Mouse (Mus musculus) forebrain, embryonic 15.5 days (tissue): ENCODE data around the gene Ss18l1. TPM values are rescaled to one million over a fixed set of nuclear protein-coding genes. Genes with fewer than 3 reads are reported as not detected.
A peak's percentile ranks its signal among the peaks of the same experiment; 100 is the strongest.

Experiments
- ATAC-seq: fragments of 200-750 bp; cut with Nextera tagmentation; replicated peaks from 2 replicates; pipeline ENCODE4 v1.8.0; 2017; ENCODE audit warnings: mild to moderate bottlenecking, moderate TSS enrichment, moderate library complexity
- H3K27ac ChIP-seq: fragments of 300-500 bp; sonication (generic); replicated peaks from 2 replicates; pipeline ENCODE4 v1.5.1; 2015; ENCODE audit warnings: mild to moderate bottlenecking, inconsistent platforms
- H3K27me3 ChIP-seq: fragments of 300-500 bp; sonication (generic); 2 replicates; pipeline ENCODE4 v1.6.1; 2015; ENCODE audit warnings: inconsistent platforms
- H3K36me3 ChIP-seq: fragments of 300-500 bp; sonication (generic); 2 replicates; pipeline ENCODE4 v1.6.1; 2015; ENCODE audit warnings: mild to moderate bottlenecking, inconsistent platforms
- H3K4me1 ChIP-seq: fragments of 300-500 bp; sonication (generic); 2 replicates; pipeline ENCODE4 v1.6.1; 2015; ENCODE audit warnings: inconsistent platforms
- H3K4me2 ChIP-seq: fragments of 300-500 bp; sonication (generic); replicated peaks from 2 replicates; pipeline ENCODE4 v1.6.1; 2015; ENCODE audit warnings: mild to moderate bottlenecking, inconsistent platforms
- H3K4me3 ChIP-seq: fragments of 300-500 bp; sonication (generic); 2 replicates; pipeline ENCODE4 v1.5.1; 2015; ENCODE audit warnings: mild to moderate bottlenecking, inconsistent platforms
- H3K9ac ChIP-seq: fragments of 300-500 bp; sonication (generic); replicated peaks from 2 replicates; pipeline ENCODE4 v1.6.1; 2015; ENCODE audit warnings: mild to moderate bottlenecking, inconsistent platforms
- H3K9me3 ChIP-seq: fragments of 300-500 bp; sonication (generic); 2 replicates; pipeline ENCODE4 v1.6.1; 2016; ENCODE audit warnings: inconsistent platforms
- WGBS: fragments of 180-500 bp; shearing (Covaris S2); methylation state at CpG from one replicate; pipeline ENCODE4 v1.1.7; 2015; ENCODE audit warnings: mixed read lengths; 5-methylcytosine and 5-hydroxymethylcytosine counted together
- polyA plus RNA-seq: library from polyadenylated mRNA; unstranded; fragments of >200 nt; fragmentation: Nextera tagmentation; extraction: Ambion mirVana; gene quantifications from 2 replicates; pipeline ENCODE4 v1.2.1, GENCODE M21; 2015

Ss18l1 gene
- polyA plus RNA-seq, 1 experiment from 2014 or later: 59.5 TPM

- Histone ChIP-seq H3K4me3 (peak overlapping the region; percentile 97), H3K27me3 (no peaks in the 10 kb centered on the region), H3K4me1 (peaks cover 52% of the 10 kb centered on the region), H3K36me3 (peaks cover 11% of the 10 kb centered on the region), H3K4me2 (peak overlapping the region; percentile 76), H3K9me3 (no peaks in the 10 kb centered on the region), H3K9ac (peak overlapping the region; percentile 95), H3K27ac (peak overlapping the region; percentile 96)
- ATAC-seq: peak; percentile 65
- WGBS: under 1% methylated on average over 66 of the region's 66 CpGs
These were observed 678 bp downstream of the Ss18l1 start for GRCm38 (mm10) chr2:180042858-180043515.

- WGBS: 60% methylated on average over 4 of the region's 4 CpGs
- no peak overlapping the region for H3K4me2 ChIP-seq
- H3K9ac ChIP-seq: no peak overlapping the region
- no peak for ATAC-seq
- no peaks in the 10 kb centered on the region for H3K27me3 ChIP-seq
- H3K9me3 ChIP-seq: no peaks in the 10 kb centered on the region
- H3K4me1 ChIP-seq: peaks cover 40% of the 10 kb centered on the region
- H3K4me3 ChIP-seq: no peak overlapping the region
- H3K36me3 ChIP-seq: no peaks in the 10 kb centered on the region; the same call in 1 of the 2 replicates
- H3K27ac ChIP-seq: no peak overlapping the region
These were observed 3.0 kb downstream of the Ss18l1 start for GRCm38 (mm10) chr2:180045283-180045682.

- Histone ChIP-seq H3K4me2 (no peak overlapping the region), H3K4me1 (peaks cover 28% of the 10 kb centered on the region), H3K9ac (no peak overlapping the region), H3K36me3 (peaks cover 4% of the 10 kb centered on the region), H3K9me3 (no peaks in the 10 kb centered on the region), H3K27ac (no peak overlapping the region), H3K4me3 (no peak overlapping the region), H3K27me3 (no peaks in the 10 kb centered on the region)
- 90% methylated on average over 3 of the region's 3 CpGs for WGBS
- ATAC-seq: no peak
These were observed 5.3 kb downstream of the Ss18l1 start for GRCm38 (mm10) chr2:180047580-180047979.

- WGBS: 95% methylated on average over 18 of the region's 18 CpGs
- H3K36me3 ChIP-seq: peaks cover 5% of the 10 kb centered on the region
These were observed 5.8 kb downstream of the Ss18l1 start for GRCm38 (mm10) chr2:180047980-180048635.

GRCm38 (mm10) chr2:180050986-180051385 lies 8.7 kb downstream of the Ss18l1 start:
- Histone ChIP-seq H3K27me3 (no peaks in the 10 kb centered on the region), H3K36me3 (peaks cover 30% of the 10 kb centered on the region), H3K4me3 (no peak overlapping the region), H3K4me2 (no peak overlapping the region), H3K27ac (no peak overlapping the region), H3K4me1 (peaks cover 4% of the 10 kb centered on the region), H3K9me3 (no peaks in the 10 kb centered on the region), H3K9ac (no peak overlapping the region)
- 21% methylated on average over 5 of the region's 5 CpGs for WGBS
- peak; percentile 49 for ATAC-seq

More at GRCm38 (mm10) chr2:180047980-180048635, 5.8 kb downstream of the Ss18l1 start:
- Histone ChIP-seq H3K27me3 (no peaks in the 10 kb centered on the region), H3K9me3 (no peaks in the 10 kb centered on the region), H3K4me3 (no peak overlapping the region), H3K27ac (no peak overlapping the region), H3K9ac (no peak overlapping the region), H3K4me1 (peaks cover 28% of the 10 kb centered on the region), H3K4me2 (no peak overlapping the region)
- ATAC-seq: no peak

GRCm38 (mm10) chr2:180051986-180052733 lies 9.9 kb downstream of the Ss18l1 start:
- ATAC-seq: no peak
- H3K9ac ChIP-seq: no peak overlapping the region
- no peak overlapping the region for H3K4me2 ChIP-seq
- H3K4me3 ChIP-seq: no peak overlapping the region
- 91% methylated on average over 14 of the region's 14 CpGs for WGBS
- no peaks in the 10 kb centered on the region for H3K4me1 ChIP-seq
- peaks cover 41% of the 10 kb centered on the region for H3K36me3 ChIP-seq
- H3K9me3 ChIP-seq: no peaks in the 10 kb centered on the region
- no peak overlapping the region for H3K27ac ChIP-seq
- H3K27me3 ChIP-seq: no peaks in the 10 kb centered on the region

GRCm38 (mm10) chr2:180053001-180053400 lies 10.7 kb downstream of the Ss18l1 start:
- Histone ChIP-seq H3K27me3 (no peaks in the 10 kb centered on the region), H3K36me3 (peaks cover 49% of the 10 kb centered on the region), H3K4me1 (no peaks in the 10 kb centered on the region), H3K4me2 (no peak overlapping the region), H3K9ac (no peak overlapping the region), H3K27ac (no peak overlapping the region), H3K4me3 (no peak overlapping the region), H3K9me3 (no peaks in the 10 kb centered on the region)
- WGBS: 95% methylated on average over 9 of the region's 9 CpGs
- ATAC-seq: no peak

GRCm38 (mm10) chr2:180063338-180064131 lies 21.2 kb downstream of the Ss18l1 start:
- Histone ChIP-seq H3K9ac (no peak overlapping the region), H3K27me3 (no peaks in the 10 kb centered on the region), H3K4me1 (no peaks in the 10 kb centered on the region), H3K9me3 (no peaks in the 10 kb centered on the region), H3K36me3 (peaks cover 72% of the 10 kb centered on the region), H3K4me2 (no peak overlapping the region), H3K4me3 (no peak overlapping the region), H3K27ac (no peak overlapping the region)
- no peak for ATAC-seq
- WGBS: 98% methylated on average over 11 of the region's 11 CpGs

GRCm38 (mm10) chr2:180069770-180070480 lies 27.6 kb downstream of the Ss18l1 start:
- Histone ChIP-seq H3K36me3 (peaks cover 18% of the 10 kb centered on the region), H3K9ac (peak overlapping the region; percentile 72), H3K9me3 (no peaks in the 10 kb centered on the region), H3K4me3 (peak overlapping the region; percentile 73), H3K4me1 (peaks cover 18% of the 10 kb centered on the region), H3K27me3 (no peaks in the 10 kb centered on the region), H3K27ac (peak overlapping the region; percentile 89), H3K4me2 (peak overlapping the region; percentile 66)
- peak; percentile 34 for ATAC-seq
- WGBS: 34% methylated on average over 20 of the region's 20 CpGs

GRCm38 (mm10) chr2:180070481-180071453 lies 28.5 kb downstream of the Ss18l1 start, which contains the start of gene Mtg2:
Gene Mtg2 (plus strand): TSS chr2:180070588.
- Histone ChIP-seq H3K4me2 (peak within 1 kb of the TSS; percentile 66), H3K36me3 (peaks cover 18% of the 10 kb centered on the region), H3K27ac (peak within 1 kb of the TSS; percentile 89), H3K9ac (peak within 1 kb of the TSS; percentile 72), H3K27me3 (no peaks in the 10 kb centered on the region), H3K4me3 (peak within 1 kb of the TSS; percentile 73), H3K4me1 (peaks cover 18% of the 10 kb centered on the region), H3K9me3 (no peaks in the 10 kb centered on the region)
- WGBS: 3% methylated on average over 58 of the region's 58 CpGs
- peak; percentile 96 for ATAC-seq
